Mouse (Mus musculus) embryo, embryonic 10 days (tissue): Measurements from ENCODE around the gene Slc25a22.

ENCODE experiments used
- DNase-seq: peaks from one replicate; pipeline ENCODE4 v3.0.0-alpha.2; 2015; ENCODE audit warnings: low spot score

Gene Slc25a22

DNA sequence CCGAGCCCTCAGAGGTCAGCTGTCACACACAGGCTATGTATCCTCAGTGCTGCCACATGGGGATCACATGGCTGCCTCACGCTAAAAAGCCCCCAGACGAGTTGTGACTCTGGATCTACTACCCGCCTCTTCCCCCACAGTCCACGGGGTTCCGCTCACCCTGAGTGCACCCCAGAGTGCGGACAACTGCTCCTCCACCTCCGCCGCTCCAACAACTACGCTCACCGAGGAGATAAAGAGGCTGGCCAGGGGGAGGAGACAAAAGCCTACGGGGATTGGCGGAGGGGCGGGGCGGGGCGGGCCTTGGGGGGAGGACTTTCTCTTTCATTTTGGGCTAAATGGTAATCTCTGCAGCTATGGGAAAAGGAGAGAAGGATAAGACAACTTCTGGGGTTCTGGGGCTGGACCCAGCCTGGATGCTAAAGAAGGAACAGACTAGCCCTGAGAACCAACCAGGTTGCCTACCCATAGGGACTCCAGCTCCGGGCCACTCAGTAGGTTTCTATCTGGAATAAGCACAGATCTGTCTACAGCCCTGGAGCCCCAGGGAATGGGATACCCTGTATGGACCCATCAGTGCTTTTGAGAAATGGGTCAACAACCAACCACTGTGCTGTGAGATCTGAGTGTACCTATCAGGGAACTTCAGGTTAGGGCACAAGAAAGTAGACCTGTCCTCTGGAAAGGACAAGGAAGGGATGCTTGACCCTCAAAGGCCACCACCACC lies 2.4 kb downstream of the Slc25a22 start:
- peak; percentile 65 for DNase-seq

DNA sequence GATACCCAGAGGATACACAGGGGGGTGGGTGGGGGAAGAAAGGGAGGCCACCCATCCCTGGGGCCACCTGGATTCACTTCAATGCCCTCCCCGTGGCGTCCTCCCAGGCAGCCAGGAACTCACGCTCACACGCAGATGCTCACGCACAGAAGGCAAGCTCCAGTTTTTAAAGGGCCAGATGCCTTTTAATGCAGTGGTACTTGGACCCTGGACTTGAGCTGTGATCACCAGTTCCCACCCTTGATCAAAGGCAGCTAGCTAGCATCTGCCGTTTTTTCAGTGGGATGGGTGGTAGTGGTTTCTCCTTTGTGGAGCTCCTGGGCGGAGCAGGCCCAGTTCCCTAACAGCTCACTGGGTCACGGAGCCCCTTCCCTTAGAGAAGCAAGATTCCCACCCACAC lies 3.2 kb downstream of the Slc25a22 start:
- peak; percentile 64 for DNase-seq

DNA sequence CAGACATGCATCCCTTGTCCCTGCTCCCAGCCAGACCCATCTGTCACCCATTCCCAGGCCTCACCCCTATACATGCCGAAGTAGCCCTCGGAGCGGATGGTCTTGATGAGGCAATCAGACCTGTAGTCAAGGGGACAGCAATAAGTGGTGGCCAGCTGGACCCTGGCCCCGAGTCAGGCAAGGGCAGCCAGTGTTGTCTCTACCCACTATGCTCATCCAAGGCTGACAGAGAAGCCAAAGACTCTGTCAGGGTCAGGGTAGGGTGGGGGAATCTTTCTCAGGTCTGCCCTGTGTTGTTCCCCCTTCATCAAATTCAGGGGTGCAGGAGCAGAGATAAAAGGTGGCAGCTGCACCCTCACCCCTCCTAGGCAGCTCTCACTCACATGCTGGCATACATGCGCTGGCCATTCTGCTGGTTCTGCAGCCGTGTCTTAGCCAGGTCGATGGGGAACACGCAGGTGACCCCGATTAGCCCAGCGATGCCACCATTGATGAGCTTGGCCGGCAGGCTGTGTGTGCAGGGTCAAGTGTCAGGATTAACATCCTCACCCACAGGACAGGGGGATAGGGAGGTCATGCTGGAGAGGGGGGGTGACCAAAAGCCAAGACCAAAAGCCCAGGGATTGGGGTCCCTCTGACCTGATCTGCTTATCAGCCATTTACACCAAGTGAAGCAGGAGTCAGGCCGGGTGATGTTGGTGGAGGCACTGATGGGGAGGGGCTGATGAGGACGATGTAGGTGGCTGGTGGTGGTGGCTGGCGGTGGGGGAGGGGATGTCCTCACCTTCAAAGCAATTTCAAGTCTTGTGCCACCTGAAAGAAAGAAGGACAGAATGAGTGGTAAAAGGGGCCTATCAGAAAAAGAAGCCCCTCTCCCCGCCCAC lies 3.9 kb downstream of the Slc25a22 start:
- DNase-seq: no peak

DNA sequence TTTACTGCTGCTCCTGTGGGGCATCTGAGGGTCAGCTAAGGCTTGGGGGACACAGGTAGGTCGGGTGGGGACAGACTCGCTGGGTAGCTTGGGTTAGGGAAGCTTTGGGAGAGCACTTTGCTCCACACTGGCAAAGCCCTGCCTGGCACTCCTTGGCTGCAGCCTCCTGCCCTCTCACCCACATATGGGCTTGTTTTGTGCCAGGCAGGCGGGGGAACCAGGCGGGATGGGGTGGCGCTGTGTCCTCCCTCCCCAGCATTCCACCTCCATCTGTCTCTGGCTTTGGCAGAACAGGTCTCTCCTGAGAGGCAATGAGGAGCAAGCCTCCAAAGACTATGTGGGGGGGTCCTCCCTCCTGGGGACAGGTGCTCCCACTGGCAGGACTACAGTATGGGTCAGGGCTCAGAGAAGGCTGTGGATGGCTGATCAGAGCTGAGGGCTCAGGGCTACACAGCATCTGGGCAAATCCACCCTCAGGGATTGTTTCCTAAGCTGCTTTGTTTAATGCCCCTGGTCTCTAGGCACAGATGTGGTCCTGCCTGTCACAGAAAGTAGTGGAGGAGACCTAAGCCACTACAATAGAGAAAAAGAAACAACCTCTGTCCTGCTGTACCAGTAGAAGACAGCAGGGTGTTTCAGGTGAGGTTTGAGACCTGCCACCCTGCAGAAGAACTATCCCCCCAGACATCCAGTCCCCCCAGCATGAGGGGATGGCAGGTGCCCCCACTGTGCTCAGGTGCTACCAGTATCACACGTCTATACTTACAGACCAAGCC lies 4.8 kb downstream of the Slc25a22 start:
- no peak for DNase-seq

DNA sequence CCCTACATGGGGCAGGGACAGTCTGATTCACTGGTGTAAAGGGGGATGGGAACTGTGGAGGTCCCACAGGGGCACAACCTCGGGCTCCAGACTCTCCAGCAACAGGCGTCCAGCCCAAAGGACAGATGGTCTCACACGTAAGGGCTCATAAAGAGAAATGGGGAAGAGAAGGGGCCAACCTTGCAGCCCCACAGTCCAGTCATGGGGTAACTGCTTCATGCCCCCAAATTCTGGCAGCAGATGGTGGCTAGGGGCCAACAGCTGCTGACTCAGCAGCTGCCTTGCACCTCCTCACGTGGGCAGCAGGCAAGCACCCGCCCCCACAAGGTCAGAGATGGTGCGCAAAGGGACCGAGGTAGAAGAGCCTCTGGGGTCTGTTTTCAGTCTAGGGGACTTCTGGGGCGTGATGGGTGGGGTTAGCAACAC lies 5.5 kb downstream of the Slc25a22 start:
- no peak for DNase-seq

DNA sequence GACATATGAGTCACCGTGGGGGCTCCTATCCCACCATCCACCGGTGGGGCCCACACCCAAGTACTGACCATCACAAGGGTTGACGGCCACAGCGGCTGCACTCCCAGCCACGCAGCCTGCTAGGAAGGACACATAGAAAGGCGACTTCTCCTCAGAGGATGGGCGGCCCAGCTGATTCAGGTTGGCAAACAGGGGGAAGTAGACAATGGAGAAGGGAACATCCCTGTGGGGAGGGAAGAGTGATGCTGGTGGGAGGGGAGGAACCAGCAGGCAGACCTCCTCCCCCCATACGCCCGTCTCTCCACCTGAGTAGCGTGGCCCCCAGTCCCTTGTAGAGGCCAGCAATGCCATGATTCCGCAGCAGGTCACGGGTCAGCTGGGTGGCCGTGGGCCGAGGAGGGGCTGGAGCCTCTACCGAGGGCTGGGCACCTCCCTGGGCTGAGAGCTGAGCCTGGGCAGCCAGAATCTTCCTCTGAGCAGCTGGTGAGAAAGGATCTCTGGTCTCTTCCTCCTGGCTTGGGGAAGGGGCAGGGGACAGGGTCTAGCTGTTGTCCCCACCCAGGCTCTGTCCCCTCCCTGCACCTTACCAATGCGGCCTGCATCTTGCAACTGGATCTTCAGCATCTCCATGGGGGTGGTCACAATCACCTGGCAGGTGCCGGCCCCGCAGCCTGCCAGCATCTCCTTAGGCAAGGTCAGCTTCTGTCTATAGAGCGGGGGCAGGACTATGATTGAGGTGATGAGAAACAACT lies 6.1 kb downstream of the Slc25a22 start:
- no peak for DNase-seq

DNA sequence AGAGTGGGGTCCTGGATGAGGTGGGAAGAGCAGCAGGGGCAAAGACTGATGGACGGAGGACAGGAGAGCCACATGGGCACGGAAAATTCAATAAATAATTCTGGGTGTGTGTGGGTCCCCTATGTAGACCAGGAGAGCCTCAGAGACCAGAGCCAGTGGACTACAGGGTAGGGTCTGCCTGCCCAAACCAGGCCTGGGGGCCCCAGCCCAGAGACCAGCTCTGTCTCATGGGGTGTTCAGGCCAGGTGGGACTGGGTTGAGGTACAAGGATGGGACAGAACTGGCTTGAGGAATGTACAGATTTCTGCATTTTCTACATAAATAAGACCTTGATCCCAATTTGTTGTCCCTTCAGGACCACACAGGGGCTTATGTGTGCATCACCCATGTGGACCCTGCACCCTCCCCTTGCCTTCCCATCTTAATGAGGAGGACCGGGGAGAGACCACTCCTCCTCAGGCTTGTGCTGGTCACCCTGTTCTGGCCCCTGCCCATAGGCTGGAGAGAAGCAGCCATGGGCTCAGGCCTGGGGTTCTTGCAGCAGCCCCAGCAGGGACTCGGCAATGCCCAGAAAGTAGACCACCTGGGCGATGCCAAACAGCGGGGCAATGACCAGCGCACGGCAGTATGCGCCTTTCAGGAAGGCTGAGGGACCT lies 7.0 kb downstream of the Slc25a22 start:
- no peak for DNase-seq

DNA sequence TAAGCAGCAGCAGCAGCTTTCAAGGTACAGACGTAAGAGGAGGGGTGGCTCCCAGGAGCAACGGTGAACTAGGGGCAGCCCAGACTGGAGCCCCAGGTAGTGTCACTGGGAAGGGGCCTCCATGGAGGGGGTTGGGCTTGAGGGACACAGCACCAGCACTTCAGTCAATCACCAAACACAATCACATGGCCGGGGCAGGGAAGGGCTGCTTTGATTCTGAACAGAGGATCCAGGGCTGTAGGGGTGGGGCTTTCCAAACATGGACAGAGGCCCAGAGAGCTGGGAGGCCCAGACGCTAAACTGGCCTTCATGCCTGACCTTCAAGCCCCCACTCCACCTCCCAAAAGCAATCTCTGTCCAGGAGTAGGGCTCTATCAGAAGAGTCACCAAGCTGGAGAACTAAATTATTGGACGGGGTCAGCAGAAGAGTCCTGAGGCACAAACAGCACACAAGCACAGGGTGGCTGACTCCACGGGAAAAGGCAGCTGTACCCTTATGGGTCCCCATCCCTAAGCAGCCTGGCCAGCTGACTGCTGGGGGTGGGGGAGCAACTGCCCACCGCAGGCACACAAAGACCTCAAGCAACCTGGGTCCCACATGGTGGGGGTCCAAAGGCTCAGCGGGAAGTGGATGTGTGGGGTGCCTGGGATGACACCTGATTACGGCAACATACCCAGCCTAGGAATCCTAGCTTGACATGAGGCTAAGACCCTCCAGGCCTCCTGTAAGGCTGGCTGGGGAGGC lies 7.7 kb downstream of the Slc25a22 start:
- DNase-seq: no peak

DNA sequence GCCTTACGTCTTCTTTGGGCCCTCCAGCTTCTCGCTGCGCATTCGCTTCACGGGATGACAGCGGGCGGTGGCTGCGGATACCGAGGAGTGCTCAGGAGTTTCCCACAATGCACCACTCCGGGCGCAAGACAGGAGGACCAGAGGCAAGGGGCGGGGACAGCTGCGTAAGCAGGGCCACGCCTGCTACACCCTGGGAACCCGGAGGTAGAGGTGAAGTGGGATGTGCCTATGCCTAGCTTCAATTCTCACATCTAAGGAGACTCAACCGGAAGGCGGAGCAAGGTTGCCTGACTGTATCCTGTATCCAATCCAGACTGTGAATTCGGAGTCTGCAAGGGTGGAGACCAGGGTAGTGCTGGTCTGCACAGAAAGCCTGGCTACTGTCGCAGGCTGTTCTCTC lies 8.4 kb downstream of the Slc25a22 start, which contains the start of gene Cend1:
Gene Cend1 (minus strand): TSS at position 182 of the 400 bp plus-strand sequence.
- peak; percentile 85 for DNase-seq

DNA sequence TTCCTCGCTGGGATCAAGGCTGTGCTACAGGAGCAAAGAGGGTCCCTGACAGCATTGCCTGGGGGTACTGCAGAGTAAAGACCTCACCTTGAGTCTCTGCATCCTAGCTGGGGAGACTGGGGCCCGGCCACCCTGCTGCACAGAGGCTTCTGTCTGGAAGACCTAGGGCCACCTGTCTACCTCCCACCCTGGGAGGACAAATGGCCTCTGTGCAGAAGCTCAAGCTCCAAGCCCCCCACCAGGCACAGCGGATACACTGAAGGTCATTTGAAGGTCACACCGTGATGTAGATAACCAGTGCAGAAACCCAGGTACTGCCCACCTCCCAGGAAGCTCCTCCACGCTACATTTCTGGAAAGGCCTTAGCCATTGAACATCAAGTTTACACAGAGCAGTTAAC lies 9.0 kb downstream of the Slc25a22 start:
- DNase-seq: no peak

DNA sequence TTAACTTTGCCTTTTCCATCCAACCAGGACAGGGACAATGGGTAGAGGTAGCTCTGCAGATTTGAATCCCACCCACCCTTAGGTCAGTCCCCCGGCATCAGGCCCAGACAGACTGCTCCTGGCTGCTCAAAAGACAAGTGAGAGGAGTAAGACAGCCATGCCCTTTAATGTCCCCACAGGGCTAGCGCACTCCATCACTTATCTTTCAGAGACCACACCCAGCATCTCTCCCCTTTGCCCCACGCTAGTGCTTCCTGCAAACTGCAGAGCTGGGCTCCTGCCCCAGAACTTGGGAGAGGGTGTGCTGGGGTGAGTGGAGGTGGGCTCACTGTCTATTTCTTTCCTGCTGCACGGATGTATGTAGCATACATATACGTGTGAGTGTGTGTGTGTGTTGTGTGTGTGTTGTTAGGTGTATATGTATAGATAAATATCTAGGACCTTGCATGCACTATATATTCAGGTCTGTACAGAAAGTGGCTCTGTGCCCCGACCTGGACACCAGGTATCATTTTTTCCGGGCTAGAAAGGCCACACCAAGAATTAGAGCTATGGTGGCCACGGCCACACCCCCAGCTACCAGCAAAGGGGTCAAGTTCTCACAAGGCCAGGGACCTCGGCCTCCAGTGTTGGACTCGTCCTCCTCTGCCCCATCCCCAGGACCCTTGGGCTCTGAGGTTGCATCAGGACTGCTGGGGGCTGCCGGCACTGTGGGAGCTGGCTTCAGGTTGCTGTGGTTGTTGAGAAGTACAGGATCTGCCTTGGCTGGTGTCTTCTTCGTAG lies 10.6 kb downstream of the Slc25a22 start:
- no peak for DNase-seq

DNA sequence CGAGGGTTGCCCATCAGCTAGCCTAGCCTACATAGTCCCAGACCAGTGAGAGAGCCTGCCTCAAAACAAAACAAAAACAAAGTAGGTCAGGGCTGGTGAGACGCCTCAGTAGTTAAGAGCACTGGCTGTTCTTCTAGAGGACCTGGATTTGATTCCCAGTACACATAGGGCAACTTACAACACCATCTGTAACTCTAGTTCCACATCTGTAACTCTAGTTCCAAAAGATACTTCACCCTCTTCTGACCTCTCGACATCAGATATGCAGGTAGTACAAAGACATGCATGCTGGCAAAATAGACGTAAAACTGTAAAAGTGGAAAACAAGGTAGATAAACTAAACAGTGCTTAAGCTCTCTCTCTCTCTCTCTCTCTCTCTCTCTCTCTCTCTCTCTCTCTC lies 13.9 kb downstream of the Slc25a22 start:
- no peak for DNase-seq

DNA sequence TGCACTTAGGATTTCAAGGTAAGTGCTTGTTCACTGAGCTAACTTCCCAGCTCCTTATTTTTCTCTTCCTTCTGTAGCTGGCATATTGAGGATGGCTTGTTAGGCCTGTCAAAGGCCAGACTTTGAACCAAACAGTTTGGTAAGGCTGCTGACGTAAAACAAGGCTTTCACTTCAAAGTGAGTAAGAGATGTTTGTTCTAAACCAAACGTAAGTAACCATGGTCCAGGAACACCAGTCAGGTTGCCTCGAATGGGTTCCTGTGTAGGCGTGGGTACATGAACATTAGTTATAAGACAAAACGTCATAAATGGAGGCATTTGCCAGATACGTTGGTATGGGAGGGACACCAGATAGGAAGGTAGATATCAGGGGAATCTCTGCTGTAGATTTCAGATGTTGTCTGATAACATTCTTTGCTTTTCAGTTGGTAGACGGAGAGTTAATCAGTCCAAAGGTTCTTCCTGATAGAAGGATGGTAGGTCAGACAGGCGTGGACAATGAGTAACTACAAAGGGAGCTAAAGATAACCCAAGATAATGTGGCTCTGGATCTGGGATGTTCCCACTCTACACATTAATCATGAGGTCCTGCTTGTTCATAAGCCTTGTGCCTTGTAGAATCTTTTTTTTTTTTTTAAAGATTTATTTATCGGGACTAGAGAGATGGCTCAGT lies 17.5 kb downstream of the Slc25a22 start:
- DNase-seq: no peak

DNA sequence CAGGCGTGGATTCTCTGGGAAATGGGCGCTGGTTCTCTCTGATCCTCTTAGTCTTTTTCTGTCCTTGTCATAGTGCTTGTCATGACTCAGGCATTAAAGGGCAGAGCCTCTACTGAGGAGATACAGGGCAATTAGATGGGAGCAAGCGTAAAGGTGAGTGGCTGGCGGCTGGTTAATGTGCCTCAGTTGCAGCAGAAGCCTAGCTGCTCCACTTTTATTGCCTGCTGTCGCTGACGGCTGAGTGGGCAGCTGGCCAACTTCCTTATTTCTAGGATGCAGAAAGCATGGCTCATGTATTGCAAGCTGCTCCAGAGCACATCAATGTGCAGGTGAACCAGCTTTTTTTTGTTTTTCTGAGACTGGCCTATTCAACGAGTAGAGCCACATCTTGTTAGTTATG lies 18.7 kb downstream of the Slc25a22 start:
- DNase-seq: no peak

DNA sequence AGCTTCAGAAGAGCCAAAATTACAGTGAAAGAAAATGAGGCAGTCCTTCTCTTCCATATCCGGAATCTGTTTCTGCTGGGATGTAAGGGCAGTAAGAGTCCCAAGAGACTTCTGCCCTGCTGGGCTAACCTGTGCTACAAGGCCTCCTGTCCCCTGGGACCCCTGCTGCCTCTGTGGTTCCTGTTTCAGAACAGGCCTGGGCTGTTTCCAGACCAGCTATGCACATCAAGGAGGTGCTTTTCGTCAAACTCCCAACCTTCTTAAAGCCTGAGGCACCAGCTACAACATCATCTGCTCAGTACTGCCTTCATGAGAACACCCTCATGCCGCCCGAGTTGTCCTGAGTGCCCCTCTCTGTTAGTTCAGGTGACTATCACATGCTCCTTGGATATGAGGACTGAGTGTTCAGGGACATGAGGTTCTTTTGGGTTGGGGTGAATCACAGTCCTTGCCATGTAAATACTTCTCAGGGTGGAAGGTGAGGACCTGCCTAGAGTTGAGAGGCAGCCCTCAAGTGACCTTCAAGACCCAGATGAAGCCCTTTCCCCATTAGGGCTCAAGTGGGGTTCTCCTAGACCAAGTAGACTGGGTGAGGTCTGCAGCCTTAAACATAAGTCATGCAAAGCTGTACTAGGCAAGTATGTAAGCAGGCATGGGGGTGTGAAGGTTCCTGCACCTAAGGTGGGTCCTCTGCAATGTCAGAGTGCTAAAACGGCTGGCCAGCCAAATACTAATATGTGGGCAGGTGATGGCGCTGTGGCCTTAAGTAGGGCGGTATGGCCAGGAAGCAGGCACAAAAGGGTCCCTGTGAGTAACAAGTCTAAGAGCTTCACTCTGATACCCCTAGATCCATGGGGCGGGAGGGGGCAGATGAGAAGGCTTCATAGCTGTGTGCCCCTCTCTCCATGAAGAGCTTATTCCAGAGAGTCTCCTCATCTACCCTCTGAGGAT lies 19.7 kb downstream of the Slc25a22 start:
- DNase-seq: no peak

DNA sequence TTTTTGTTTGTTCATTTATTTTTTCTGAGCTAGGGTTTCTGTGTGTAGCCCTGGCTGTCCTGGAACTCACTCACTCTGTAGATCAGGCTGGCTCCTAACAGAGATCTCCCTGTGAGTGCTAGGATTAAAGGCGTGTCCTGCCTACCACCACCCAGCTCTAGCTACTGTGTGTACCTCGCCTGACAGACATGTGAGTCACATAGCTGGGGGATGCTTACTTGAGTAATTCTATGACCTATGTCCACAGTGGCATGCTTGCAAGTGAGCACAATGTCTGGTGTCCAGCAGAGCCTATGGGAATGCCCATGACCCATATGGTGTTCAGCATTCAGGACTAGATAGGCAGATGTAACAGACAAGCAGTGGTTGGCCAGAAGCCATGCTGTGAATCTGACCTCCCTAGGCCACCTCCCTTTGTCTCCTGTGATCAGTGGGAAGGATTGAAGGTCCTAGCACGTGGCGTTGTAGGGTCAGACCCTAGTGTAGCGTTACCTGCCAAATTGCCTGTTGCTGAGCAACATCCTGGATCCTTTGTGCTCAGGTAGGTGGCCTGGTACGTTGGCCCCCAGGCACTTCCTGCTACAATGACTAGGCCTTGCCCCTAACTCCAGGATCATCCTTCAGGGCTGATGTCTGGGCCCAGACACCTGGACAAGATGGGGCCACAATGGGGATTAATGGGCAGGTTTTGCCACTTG lies 21.4 kb downstream of the Slc25a22 start:
- DNase-seq: no peak
